Mouse (Mus musculus) yolk sac, embryonic 10.5 days (tissue): ENCODE data around the gene Mapk7.

Source experiments
- DNase-seq: peaks from one replicate; pipeline ENCODE4 v3.0.0-alpha.2; 2017; ENCODE audit warnings: low spot score

Gene Mapk7

DNA sequence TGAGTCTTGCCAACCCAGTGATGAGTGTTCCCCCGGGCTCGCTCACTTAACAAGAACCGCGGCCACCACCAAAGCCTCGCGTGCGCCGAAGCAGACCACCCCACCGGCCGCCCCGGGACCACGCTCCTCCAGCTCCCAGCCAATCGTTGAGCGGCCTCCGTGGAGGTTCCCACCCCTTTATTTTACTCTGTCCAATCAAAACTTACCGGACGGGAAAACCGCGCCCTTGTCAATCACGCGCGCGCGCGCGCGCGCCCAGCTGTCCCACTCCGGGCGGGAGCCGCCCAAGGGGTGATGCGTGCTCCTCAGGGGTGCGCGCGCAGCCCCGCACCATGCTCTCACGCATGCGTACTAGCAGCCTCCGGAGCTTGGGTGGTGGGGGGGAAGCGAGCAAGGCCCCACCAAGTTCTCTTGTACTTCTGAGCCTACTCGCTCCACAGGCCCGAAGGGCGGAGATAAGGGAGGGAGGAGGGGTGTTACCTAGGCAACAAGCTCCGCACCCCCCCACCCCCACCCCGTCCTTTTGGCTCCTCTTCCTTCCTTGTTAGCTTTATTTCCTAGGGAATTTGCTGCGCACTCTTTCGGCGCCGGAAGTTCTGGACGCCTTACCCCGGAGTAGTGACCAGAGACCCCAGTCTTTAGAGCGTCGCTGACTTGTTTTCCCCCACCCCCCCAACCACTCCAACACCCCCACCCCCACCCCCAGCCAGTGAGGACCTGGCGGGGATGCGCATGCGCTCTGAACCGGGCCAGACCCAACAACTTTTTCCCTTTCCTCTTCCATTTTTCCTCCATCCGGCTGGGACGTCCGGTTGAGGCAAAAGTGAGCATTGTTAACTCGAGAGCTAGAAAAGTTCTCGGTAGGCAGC is at the start of gene Mapk7:
TSS of gene Mapk7 (minus strand) at position 278 of the 869 bp plus-strand sequence.
- DNase-seq = peak; percentile 99

DNA sequence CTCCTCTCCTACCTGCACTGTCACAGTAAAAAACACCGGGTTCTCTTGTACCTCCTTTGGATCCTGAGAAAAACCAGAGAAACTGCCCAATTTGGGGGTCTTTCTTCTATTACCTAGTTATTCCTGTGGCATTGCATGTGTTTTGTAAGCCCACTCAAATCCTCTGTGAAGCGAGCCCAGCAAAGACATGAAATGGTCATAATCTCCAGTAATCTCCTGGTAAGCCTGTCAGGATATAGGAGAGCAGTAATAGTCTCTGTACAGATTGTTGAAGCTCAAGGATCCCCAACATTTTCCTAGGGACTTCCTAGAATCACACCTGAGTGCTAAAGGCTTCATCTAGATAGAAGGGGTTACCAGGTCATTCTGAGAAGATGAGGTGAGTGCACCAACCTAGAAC is 46.9 kb upstream of the Mapk7 start:
- no peak for DNase-seq

DNA sequence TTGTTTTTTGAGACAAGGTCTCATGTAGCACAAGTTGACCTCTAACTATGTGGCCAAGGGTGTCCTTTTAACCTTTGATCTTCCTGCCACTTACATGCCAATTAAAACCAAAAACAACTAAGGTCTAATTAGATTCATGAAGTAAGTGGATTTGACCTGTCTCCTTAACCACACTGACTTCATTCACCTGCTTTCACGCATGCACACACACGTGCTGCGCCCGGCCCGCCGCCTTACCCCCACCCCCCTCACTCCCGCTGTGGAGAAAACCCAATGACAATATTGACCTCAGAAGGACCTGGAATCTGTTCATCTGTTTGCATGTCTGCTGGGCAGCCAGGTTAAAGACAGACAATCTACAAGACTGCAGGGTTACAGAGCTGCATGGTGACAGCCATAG is 46.4 kb upstream of the Mapk7 start:
- DNase-seq = no peak

DNA sequence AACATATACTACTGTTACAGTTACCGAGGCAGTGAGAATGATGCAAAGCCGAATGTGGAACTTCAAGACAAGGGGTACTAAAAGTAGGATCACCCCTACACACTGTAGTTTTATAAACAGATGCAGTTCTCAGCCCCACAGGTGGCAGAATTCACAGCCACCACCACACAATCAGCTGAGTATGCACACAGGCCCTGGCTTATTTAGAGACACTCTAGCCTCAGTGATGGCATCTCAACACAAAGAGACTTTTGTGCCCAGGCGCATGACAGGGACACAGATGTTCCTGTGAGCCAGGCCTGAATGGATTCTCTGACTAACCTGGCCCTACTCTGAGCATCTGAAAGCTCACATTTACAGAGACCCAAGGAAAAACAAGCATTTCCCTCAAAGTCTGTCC is 43.2 kb upstream of the Mapk7 start:
- no peak for DNase-seq

DNA sequence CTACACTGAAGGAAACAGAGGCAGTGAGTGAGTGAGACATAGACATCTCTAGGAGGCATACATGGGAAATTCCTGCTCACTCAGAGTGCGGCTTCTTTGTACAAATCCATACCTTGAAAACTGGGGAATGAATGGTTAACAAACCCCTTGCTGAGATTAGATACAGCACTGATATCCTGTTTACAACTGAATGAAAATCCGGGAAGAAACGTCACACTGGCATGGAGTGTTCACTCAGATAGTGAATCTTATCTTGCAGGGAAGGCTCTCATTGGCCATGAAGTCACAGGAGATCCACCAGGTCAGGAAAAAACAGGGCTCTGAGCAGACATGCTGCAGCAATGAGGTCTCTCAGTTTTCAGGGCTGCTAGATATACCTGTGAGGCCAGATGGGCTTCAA is 42.7 kb upstream of the Mapk7 start:
- DNase-seq = no peak

DNA sequence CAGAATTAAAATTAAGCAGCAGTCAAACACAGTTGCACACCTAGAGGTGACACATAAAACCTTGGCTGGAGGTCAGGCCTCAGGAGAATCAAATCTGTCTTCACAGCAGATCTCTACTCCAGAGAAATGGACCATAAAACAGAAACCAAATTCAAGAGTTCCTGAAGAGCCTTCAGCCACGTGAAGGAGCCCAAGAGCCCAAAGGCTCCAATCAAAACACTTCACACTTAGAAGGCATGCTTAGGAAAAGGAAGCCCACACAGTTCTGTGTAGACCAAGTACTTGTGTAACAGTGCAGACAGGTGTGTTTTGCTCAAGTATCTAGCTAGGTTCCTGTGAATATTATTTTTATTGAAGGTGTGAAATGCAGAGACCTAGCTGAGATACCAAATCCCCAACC is 41.3 kb upstream of the Mapk7 start:
- no peak for DNase-seq

DNA sequence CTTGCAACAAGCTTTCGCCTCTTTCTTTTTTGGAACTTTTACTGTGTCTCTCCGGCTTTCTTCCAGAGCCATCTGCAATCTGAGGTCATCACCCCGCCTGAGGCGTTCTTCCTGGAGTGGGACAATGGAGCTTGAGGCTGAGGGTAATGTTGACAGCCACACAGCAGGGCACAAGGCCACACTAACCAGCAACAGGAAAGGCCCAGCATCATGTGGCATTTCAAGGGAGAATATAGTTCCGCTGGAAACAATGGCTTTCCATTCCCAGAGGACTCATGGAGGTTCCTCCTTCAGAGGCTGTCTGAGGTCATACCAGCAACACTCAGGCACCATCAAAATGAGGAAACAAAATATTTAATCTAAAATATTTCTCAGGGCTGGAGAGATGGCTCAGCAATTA is 39.4 kb upstream of the Mapk7 start:
- peak; percentile 11 for DNase-seq

DNA sequence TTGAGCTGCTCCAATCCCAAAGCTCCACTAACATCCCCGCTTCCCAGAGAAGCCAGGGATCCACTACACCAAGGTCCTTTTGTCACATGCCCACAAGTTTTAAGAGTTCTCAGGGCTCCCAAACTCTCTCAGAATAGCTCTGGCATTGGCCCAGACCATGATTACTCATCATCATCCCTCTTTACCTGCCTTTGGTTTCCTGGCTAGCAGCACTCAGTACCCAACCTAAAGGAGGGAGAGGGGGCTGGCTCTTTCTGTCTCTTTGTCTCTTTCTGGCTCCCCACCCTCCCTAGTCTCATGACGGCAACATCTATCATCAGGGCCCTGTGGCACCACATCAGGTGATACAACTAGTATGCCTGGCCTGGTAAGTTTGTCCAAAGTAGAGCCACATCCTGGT is 38.6 kb upstream of the Mapk7 start:
- DNase-seq = no peak

DNA sequence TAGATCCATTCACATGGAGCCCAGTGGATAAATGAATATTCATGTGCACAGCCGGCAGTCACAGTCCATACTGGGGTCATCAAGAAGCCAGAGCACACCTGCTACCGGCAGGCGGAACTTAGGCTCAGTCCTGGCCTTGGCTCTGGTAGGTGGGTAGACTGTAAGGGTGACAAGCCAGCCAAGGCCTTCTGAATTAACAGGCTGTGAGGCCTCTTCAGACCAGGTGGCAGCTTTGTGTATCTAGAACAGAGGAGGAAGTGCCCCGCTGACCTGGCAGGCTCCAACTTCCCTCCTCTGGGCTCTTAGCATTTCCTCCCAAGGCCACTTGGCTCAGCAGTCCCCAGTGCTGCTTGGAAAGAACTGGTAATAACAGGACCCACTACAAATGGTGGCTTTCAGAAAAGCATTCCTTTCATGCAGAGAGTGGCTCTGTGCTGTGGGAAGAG is 35.1 kb upstream of the Mapk7 start:
- DNase-seq = no peak

DNA sequence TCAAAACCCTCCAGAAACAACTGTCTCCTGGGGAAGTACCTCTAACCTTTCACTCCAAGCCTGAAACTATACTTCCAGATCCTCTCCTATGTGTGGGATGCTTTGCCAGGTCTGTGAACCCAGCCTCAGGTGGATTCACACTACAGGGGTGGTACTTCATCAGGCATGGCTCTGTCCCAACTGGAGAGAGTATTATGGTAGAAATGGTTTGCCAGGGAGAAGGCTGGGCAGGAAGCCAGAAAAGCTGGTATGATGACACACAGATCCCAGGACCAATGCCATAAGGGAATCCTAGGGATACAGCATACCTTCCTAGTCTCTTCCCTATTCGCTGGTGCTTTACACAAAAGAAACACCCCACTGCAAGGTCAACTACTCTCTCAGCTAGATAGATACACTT is 32.7 kb upstream of the Mapk7 start:
- DNase-seq = no peak

DNA sequence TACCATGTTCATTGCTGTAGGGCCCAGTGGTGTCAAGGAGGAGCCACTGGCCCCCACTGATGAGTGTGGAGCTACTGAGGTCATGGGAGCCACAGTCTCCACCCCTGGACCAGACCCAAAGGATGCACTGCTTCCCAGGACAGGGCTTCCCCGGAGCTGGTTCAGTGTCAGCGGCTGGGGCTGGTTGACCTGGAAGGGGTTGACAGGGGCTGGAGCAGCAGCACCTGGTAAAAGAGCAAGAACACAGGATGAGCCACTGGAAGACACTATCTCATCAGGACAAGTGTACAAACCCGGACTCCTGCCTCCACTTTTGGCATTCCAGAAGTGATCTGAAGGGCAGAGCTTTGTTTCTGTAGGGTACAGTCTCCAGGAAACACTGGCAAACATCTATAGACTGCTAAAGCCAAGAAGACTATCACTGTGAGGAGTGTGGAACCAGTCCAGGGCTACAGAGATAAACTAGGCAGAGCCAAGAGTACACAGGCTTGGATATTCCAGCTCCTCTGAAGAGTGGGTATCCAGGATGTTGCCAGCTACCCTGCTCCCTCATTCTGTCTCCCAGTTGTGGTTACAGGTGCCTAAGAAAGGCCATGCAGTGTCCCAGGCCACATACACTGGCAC is 25.4 kb upstream of the Mapk7 start:
- no peak for DNase-seq

DNA sequence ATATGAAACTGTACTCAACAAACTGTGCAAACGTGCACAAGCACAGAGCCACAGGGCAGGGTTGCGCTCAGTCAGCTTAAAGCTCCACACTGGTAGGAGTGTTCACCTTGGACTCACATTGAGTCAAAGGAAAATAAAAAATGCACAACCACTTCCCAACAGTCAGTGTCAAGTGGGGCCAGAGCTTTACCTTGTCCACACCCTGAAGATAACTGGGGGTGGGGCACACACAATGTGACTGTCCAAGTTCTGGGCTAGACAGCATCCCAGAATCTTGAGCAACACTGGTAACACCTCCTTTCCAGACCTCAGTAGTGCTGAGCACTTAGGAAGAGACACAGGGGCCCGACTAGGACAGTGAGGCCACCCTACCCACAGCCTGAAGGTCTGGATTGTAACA is 24.7 kb upstream of the Mapk7 start:
- no peak for DNase-seq

DNA sequence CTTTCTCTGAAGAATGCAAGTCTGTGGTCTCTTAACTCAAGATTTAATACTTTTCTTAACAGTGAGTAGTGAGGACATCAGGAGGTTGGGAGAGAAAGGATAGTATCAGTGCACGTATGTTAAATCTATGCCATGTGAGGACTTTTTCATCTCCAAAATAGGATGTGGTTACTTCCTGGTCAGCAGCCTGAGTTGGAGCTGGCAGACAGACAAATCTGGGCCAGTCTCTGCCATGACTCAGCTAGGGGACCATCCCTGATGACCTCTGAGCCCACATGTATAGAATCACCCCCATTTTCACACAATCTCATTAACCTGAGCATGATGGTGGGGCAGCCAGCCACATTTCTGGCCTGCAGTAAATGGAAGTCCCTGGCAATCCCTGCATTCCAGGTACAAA is 23.8 kb upstream of the Mapk7 start:
- no peak for DNase-seq

DNA sequence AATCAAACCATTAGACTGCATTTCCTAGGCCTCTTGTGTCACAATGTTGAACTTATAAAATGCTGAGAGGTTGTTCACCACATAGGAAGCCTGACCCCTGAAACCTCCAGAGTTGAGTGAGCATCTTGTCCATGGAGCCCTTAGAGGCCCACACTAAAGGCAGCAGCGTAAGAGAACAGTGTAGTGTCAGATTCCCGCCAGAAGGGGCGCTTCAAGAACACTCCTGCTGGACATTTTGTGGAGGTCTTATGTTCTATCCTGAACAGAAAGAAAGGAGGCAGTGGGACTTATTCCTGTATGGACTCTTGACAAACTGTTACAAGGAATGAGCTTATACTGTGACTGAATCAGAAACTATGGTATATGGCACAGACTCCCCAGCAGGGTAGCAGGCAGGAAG is 20.7 kb upstream of the Mapk7 start:
- peak; percentile 20 for DNase-seq

DNA sequence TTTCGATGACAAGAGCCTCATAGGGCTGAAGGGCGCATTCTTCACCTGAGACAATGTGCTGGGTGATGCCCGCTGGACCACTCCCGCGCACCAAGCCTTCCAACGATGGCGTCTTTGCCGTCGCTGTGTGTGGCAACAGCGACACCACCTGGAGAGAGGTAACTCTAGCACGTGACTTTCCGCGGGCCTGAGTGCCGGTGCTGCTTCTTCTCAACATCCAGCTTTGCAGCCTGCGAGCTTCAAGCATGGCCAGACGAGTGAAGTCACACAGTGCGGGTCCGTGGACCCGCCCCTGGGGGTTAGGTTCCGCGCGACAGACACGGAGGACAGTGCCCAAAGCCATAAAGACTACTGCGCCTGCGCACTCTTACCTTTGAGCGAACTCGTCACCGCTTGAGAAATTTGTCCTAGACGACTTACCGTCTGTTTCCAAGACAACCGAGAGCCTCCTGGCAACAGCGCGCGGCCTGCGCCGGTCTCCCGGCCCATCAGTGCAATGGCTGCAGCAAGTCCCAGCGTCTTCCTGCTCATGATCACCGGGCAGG is 10.6 kb upstream of the Mapk7 start, which contains the start of gene B9d1:
TSS of gene B9d1 (plus strand) at position 432 of the 545 bp plus-strand sequence.
- DNase-seq = peak; percentile 92

DNA sequence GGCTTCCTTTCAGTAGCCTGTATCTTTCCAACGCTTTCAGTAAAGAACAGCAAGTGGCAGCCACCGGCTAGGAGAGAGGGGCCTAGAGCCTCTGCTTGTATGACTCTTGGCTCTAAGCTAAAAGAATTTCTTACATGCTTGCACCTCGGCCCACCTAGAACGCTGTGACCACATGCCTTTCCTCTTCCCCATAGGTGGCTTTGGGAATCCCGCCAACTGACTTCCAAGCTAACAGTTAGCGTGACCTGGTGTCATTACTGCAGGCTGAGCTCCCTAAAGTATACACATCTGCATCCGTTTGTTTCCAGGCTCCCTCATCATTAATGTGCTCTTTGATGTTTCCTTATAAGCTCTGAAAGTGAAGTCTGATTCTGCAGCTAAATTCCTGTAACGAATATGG is 9.7 kb upstream of the Mapk7 start:
- DNase-seq = no peak

DNA sequence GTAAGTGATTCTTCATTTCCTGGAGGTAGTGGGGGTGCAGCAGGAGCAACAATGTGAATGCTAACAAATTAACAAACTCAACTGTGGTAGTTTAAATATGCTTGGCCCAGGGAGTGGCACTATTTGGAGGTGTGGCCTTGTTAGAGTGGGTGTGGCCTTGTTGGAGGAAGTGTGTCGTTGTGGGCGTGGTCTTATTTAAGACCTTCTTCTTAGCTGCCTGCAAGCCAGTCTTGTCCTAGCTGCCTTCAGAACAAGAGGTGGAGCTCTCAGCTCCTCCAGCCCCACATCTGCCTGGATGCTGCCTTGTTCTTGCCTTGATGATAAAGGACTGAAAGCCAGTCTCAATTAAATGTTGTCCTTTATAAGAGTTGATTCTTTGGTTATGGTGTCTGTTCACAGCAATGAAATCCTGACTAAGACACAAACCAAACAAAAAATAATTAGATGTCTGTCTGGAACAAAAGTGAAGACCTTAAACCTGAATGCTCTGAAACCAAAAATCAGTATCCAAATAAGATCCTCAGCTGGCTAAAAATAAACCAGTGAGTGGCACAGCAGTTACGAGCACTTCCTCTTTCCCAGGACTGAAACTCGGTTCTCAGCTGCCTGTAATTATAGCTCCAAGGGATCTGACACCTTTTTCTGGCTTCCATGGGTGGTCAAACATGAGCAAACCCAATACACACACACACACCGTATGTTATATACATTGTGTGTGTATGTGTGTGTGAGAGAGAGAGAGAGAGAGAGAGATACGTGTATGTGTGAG is 4.7 kb upstream of the Mapk7 start:
- no peak for DNase-seq

DNA sequence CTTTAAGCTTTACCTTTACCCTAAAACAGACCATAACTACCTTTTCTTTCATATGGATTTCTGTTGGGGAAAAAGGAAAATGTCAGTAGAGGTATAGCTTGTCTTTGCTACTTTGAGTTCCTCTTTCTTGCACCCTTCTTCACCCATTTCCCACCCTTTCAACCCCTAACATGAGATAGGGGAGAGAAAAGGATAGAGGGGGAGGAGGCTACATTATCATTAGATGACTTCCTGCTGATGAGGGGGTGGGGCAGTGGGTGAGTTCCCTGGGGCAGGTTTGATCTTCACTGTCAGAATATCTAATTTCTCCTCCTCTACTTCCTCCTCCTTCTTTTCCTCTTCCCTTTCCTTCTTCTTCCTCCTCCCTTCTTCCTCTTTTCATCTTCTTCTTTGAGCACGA is 3.3 kb upstream of the Mapk7 start:
- DNase-seq = no peak

DNA sequence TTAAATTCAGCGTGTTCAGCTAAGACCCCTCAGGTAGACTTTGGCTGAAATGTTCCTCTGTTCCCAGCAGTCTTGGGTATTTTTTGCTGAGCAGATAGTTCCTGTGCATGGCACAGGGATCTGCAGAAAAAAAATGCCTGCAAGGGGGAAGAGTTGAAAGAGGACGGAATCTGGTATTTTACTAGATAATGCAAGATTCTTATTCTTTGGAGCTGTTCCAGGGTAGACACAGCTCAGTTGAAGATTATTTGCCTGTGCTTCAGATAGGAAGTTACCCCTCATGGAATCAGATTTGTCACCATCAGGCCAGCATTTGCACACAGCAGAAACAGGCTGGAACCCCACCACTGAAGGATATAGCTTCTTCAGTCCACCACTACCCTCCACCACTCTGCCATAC is 1.3 kb upstream of the Mapk7 start:
- no peak for DNase-seq

DNA sequence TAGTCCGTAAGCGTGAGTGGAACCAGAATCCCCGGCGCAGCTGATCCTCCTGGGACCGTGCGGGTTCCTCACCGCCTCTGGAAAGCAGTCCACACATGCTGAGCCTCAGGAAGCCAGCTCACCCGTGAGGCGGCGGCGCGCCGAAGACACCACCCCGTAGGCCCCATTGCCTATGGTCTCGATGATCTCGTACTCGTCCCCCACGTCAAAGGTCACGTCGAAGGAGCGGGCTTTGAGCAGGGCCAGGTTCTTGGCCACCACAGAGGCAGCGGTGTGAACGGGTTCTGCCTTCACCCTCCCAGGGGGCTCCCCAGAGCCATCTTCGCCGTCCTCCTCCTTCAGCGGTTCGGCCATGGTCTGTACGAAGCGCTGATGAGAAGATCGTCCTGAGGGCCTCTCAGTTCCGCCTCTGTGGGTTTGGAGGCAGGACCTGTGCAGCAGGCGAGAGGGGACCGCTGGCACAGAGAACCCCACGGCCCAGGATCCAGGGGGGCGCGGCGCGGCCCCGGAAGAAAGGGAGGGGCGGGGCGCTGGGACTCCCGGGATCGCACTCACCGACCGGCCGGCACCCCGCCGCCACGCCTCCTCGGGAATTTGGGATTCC is 579 bp downstream of the Mapk7 start:
- DNase-seq = no peak

DNA sequence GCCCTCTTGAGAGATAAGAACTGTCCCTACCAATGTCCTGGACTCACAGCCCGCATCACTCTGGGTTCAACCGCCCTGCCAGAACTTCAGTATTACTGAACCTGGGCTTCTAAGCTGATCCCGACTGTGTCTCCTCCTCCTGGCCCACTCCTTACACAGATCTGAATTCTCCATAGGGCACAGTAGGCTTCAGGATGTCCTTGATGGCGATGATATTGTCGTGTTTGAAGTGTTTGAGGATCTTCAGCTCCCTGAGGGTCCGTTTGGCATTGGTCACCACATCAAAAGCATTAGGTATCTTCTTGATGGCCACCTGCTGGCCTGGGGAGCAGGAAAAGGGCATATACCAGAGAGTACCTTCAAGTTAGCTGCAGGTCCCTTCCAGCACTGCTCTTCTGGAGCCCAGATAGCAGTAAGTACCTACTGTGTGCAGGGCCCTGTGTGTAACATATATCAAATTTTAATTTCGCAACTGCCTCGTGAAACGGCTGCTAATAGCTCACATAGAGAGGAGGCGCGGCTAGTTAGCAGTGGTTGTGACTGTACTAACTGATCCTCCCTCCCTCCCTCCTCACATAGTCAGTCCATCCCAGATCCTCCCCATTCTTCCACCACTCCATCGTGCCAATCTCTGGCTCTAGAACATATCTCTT is 1.3 kb downstream of the Mapk7 start:
- DNase-seq = no peak
